Mouse (Mus musculus): ENCODE results near the gene Igfbp4.

Igfbp4 gene

DNA sequence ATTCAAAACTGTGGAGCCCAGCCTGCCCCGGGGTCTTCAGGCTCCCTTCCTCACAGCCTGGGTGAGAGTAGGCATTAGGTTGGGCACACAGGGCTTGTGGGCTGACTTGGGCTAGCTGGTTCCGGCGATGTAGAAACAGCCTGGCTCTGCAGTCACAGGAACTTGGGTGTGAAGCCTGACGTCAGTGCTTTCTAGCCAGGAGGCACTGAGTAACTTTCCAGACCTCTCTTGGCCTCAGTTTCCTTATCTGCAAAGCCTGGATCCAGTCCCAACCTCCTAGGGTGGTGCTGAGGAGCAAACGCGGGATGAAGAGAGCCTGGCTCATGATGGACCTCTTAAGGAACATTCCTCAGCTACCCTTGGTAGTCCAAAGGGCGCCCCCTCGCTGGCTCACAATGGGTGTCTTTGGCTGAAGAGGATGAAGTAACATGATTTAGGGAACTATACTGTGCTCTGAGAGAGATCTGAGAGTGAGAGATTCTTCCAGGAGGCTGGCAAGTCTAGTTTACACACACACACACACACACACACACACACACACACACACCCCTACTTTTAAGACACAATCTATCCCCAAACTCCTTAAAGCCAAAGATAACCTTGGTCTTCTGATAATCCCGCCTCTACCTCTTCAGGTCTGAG, 40.0 kb downstream of the Igfbp4 start:
- no peak for ATAC-seq (ENCODE audit: low TSS enrichment)

DNA sequence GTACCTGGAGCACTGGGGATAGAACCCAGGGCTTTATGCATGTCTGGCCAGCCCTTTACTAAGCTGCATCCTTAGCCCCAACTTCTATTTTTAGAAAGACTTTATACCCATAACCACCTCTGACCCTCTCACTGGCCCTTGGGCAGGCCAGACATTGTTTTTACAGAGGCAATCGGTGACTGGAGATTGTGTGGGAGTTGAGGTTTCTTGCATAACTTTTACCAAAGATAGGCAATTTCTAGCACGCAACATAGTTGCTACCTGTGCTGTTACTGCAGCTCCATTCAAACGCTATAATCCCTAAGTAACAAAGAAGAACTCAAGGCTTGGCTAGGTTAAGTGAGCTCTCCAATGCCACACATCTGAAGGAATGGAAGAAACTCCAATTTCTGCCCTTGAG, 40.5 kb downstream of the Igfbp4 start:
- ATAC-seq (ENCODE audit: low TSS enrichment): no peak

DNA sequence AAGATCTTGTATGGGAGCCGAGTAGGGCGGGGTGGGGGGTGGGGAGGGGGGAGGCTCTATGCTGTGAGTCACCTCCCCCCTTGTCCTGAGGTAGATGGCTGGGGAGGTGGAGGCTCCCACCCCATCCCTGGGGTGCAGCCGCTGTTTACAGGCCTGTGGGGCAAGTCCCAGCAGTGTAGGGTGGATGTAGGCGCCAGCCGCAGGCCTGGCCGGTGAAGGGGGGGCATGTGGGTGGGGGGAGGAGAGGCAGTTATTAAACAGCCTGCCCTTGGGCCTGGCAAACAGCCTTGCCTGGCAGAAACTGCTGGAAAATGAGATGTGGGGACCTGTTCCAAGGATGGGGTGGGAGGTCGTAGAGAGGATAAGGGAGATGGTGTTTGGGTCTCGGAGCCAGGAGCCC, 41.1 kb downstream of the Igfbp4 start:
- no peak for ATAC-seq (ENCODE audit: low TSS enrichment)

DNA sequence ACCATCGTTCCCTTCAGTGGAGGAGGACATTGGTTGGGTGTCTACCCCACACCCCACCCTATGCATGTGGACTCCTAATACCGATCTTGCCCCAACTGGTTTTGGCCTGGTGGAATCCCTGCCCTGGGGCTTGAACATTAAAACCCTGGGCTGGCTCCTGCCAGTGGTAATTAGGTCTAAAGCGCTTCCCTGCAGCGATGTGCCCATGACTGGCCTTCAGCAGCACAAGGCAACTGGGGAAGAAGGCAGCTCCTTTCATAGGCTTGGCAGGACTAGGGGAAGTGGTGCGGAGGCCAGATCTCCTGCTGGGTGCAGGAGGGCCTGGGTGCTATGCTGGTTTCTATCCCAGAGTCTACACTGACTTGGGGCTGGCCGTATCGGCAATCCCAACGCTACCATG, 42.5 kb downstream of the Igfbp4 start:
- ATAC-seq (ENCODE audit: low TSS enrichment): no peak

DNA sequence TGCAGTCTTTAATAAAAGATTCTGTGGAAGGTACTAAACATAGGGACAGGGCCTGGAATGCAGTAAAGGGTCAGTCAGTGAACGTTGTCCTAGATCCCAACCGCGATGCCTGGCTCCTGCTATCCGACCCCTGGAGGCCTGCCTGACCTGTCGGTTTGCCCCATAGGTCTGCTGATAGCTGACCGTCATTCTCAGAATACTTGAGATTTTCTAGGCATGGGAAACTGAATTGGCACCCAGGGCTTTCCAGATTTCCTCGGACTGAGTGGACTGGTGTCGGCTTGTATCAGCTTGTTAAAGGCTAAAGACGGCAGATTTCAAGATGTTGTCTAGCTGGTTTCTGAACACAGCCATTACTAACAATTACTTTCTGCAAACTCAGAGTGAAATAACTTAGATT, 43.3 kb downstream of the Igfbp4 start:
- ATAC-seq (ENCODE audit: low TSS enrichment): no peak

DNA sequence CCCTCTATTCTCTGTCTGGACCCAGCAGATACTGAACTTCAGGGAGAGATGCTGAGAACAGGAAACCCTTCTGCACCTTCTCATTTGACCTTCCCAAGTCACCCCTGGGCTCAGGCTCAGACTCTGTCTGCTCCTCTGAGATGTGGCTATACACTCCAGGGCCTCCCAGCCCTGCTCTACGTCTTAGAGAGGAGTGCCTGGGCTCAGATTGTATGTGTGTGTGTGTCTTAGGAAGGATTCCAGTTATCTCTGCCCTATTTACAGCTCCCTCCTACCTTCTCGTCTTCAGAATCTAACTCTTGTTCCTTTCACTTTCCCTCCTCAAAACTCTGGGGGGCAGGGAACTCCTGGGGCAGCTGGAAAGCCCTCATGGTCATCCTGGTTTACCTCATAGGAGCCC, 47.4 kb downstream of the Igfbp4 start:
- ATAC-seq (ENCODE audit: low TSS enrichment): peak; percentile 86

DNA sequence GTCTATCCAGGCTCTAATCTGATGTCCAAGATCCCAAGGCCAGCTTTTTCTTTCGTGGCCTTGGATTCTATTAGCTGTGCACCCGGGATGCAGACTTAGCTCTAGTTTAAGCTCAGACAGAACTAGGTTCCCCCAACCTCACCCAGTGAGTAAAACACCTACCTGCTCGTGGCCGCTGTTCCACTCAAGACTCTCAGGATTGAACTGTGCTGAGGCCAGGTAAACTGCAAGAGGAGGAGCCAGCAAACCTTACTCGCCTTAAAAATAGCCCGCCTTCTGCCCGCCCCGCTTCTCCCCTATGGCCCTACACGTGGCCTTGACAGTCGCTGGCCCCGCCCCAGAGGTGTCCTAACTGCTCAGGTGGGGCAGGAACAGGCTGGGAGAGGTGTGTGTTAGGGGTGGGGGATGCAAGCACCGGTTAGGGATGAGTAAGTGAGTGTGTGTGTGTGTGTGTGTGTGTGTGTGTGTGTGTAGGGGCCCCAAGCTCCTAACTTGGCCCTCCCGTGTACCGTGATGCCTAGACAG, 48.1 kb downstream of the Igfbp4 start, which contains the start of gene Tns4:
TSS of gene Tns4 (minus strand) at position 230 of the 525 bp plus-strand sequence.
- ATAC-seq (ENCODE audit: low TSS enrichment): peak; percentile 13; the same call in 1 of the 2 replicates

DNA sequence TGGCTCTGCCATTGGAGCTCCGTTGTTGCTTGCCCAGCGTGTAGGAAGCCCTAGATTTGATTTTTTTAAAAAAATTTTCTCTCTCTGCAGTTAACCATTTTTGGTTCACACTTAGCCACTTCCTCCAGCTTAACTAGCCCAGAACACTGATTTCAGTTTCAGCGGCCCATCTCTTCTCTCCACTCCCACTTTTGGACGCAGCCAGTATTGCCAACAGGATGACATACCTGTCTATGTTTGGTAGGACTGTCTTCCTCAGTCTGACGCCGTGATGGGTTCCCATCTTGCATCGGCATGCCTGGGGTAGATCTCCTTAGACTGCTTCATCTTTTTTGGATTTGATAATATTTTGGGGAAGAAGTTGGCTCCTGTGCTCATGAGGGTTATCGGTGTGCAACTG, 49.3 kb downstream of the Igfbp4 start:
- ATAC-seq (ENCODE audit: low TSS enrichment): no peak

DNA sequence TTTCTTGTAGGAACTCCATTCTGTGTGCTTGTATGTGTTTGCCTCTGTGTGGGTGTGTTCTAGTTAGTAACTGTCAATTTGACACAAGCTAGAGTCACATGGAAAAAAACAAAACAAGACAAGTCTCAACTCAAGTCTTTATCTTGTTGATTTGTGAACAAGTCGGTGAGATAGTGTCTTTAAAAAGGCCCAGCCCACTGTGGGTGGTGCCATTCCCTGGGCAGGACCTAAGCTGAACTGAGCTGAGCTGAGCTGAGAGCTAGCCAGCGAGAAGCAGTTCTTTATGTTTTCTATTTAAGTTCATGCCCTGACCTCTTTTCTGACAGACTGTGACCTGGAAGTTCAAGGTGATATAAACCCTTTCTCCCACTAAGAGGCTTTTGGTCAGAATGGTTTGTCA, 50.6 kb downstream of the Igfbp4 start:
- ATAC-seq (ENCODE audit: low TSS enrichment): no peak

DNA sequence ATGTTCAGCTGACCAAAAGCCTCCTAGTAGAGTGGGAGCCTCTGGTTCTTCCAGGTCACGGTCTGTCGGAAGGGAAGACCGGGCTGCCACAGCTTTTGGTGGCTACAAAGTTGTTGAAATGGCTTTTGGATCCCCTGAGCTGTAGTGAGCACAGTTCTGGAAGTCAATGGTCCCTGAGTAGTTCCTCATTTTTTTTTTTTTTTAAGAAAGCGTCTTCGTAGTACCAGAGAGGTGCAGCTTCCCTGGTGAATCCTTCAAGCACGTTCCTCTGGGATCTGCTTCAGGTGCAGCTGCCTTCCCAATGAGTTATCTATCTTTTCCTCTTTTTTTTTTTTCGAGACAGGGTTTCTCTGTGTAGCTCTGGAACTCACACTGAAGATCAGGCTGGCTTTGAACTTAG, 52.7 kb downstream of the Igfbp4 start:
- no peak for ATAC-seq (ENCODE audit: low TSS enrichment)

DNA sequence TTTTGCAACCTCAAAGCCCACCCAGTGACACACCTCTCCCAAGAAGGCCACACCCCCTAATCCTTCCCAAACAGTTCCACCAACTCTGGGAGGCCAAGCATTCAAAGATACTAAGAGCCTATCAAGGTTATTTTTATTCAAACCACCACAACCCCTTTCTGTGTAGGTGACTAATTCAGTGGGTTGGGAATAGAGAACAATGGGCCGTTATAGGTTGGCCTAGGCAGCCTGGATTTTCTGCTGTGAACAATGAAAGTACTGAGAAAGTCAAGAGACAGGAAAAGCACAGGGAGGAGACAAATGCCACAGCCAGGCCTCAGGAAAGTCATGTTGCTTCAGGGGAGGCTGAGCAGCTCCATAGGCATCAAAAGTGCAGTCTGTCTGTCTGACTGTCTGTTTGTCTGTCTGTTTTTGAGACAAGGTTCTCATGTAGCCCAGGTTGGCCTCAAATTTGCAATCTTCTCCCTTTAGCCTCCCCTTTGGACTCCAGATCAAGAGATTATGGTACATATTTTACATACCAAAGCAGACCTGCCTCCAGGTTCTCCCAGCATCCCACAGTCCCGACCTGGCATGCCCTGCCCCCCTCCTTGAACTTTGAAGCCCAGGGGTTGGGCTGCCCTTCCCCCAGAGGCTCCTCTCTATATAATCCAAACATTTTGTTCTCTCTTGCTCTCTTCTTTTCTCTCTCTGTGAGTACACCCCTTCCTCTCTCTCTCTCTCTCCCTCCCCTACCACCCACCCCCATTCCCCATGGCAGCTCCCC, 54.0 kb downstream of the Igfbp4 start:
- no peak for ATAC-seq (ENCODE audit: low TSS enrichment)

DNA sequence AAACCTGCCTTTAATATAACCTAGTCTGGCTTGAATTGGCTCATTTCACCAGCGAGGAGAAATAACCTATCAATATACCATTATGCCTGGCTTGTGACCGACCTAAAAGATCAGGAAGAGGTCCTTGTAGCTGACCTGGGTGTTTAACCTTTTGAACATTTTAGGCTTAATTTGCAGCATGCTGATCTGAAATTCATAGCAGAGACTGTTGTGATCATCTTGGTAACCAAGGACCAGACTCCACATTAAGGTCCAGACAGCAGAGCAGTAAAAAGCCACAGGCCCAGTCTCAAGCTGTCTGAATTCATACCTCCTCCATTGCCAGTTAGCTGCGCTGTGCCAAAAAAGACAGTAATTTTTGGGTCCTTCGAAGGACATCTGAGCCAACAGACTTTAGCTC, 54.7 kb downstream of the Igfbp4 start:
- no peak for ATAC-seq (ENCODE audit: low TSS enrichment)

DNA sequence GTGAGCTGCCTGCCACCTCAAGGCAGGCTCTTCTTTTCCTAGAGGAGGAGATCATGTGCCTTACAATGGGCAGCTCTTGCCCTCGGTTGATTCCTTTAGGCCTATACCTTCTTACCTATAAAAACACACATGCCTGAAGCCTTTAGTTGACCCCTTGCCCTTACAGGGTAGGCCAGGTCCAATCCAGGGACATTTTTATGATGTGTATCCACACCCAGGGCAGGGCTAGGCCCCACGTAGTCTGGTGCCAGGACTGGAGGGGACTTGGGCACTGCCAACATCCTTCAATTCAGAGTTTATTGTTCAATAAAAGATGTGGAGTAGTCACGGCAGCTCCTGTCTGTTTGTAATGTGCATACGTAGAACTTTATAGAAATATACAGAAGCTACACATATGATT, 55.4 kb downstream of the Igfbp4 start:
- no peak for ATAC-seq (ENCODE audit: low TSS enrichment)

DNA sequence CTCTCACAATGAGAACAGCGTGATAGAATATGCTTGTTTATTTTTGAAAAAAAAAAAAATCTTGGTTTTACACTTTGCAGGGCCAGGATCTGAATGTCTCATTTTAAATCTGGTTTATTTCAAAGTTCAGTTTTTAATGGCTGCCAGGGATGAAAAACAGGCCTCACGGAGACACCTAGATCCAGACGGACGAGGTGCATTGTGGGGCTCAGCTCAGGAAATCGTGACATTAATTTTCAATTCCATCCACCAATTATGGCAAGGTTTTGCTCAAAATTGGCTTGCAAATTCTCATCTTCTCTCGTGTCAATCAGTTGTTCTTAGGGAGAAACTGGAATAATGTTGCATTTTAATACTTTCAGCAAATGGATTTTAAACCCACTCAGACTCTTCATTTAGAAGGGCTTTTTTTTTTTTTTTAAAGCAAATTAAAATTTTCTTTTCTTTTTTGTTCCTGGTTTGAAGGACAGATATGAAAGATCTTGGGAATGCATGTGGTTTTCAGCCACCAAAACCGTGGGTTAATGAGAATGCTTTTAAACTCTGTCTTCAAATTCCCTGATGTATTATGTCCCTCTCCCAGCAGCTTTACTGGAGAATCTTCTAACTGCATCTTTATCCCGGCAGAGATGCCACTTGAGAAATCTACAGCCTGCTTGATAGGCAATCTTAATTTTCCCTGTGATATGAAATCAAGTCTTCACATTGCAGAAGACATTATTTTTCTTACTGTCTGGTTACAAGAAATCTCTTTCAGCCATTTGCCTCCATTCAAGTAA, 56.1 kb downstream of the Igfbp4 start:
- ATAC-seq (ENCODE audit: low TSS enrichment): no peak

DNA sequence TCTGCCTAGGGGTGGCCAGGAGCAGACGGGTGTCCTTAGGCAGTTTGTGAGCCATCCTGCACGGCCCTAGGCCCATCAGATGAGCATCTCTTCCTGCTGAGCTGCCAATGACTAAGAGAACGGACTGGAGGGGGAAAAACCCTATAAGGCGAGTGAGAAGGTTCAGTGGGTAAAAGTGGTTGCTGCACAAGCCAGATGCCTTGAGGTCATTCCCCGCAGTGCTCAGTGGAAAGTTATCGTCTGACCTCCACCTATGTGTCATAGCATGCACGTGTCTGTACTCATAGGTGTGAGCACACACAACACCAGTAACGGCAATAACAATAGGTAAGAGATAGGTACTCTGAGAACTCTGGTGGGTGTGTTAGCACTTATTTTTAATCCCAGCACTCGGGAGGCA, 57.9 kb downstream of the Igfbp4 start:
- ATAC-seq (ENCODE audit: low TSS enrichment): no peak

DNA sequence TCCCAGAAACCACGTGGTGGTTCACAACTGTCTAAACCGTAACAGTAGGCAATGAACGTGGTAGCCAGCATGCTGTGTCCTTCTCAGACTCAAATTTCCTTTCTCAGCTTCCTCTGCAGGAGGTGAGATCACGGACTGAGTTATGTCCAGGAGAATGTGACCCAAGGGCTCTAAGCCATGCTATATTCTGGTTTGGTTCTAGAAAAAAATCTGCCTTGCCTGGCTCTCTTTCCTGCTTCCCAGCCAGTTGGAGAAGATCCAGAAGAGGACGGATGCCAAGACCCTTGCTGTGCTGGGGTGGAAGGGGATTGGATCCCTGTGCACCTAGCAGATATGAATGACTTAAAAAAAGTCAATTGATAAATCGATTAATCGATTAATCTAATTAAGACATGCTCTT, 58.5 kb downstream of the Igfbp4 start:
- no peak for ATAC-seq (ENCODE audit: low TSS enrichment)

DNA sequence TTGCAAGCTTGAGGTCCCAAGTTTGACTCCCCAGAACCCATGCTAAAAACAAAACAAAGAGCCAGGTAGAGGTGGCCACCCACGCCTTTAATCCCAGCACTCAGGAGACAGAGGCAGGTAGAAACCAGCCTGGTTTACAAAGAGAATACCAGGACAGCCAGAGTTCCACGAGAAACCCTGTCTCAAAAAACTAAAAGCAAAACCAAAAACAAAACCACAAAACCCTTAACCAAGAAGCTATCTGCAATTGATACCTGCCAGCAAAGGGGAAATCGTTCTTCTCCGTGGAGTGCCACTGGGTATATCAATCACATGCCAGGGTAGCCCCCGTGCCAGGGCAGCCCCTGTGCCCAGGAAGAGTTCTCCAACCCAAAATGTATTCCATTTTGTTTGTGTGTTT, 59.2 kb downstream of the Igfbp4 start:
- no peak for ATAC-seq (ENCODE audit: low TSS enrichment)

DNA sequence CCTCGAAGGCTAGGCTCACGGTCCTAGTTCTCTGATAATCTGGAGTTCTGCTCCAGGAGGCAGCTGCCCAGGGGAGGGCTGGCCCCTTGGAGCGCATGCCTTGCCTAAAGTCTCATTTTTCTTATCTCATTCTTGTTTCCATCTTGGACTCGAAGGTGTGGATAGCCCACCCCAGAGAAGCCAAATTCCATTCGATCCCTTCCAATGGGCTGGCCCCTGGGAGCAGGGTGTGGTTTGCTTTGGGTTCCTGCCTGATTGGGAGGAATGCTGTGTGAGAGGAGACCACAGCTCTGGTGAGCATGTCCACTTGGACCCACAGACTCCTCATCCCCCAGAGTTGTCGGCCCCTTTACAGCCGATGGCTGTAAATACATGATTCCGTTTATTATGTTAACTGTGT, 60.6 kb downstream of the Igfbp4 start:
- no peak for ATAC-seq (ENCODE audit: low TSS enrichment)

DNA sequence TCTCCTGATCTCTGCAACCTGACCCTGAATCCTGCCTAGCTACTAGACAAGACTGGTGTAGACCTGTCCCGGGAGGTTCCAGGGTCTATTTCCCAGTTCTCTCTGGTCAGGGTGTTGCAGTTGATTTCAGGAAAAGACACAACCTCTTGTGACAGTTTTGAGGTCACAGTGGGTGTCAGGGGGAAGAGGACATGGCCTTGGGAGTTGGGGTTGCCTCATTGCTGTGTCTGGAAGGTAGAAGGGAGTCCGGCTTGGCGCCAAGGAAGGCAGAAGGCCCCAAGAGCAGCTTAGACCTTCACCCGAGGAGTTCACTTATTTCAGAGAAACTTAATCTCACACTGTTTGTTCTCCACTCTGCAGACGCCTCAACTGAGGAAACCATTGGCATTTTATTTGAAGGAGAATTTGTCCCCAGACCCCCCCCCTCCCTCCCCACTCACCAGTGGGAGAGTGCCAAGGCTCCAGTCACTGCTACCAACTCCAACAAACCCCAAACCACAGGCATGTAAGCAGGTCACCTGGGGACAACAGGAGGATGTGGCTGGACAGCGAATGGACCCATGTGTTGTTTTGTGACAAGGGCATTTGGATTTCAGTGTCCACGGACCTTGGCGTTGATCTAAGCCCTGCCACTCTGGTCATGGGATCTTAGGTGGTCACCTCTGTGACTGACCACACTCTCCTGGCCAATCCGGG, 61.7 kb downstream of the Igfbp4 start:
- ATAC-seq (ENCODE audit: low TSS enrichment): no peak

All from frontal cortex, adult (tissue).